10 mouse cellular contexts compared by ENCODE assay signal in genomic region chr9:30149481-30150468, GRCm38 (mm10).
DNase-seq lines count a peak whose midpoint lies in the region; ATAC-seq and TF ChIP-seq lines count a peak whose summit lies in the region.
"Had no signal": no experiment of that assay in that cellular context is flagged by ENCODE, and none has a peak within 500 bp of the region (broad histone marks: within the 10 kb centered on the region; RNA-seq: fewer than 3 reads in every experiment).

No protein-coding gene starts in this region.

- no peaks in the 10 kb centered on the region for H3K36me3 ChIP-seq in heart, embryonic 16.5 days (ENCODE audit: control insufficient read depth, insufficient read depth)
- H3K36me3 ChIP-seq in heart, adult 2 months (ENCODE audit: control insufficient read depth, insufficient read depth, low read length): no peaks in the 10 kb centered on the region
- no peaks in the 10 kb centered on the region for H3K36me3 ChIP-seq in limb, embryonic 13.5 days

- ATAC-seq in heart, embryonic 16.5 days (replicated peaks; ENCODE audit: extremely low read depth, insufficient read depth, low FRiP score): peak; percentile 28; the same call in 1 of the 2 replicates
- ATAC-seq in limb, embryonic 13.5 days (ENCODE audit: low FRiP score, low read depth): 0 out of 2 replicates have a peak, but pooled peaks have one; percentile 66
- ATAC-seq in erythroid progenitor cell, adult 5-6 weeks (replicated peaks; ENCODE audit: low FRiP score, poor library complexity, severe bottlenecking): no peak
- ATAC-seq: intestine, embryonic 16.5 days had no signal

- no peak overlapping the region for H3K4me2 ChIP-seq in heart, embryonic 16.5 days (ENCODE audit: low read depth, low read length)
- no peak overlapping the region; the same call in 1 of the 2 replicates for H3K4me2 ChIP-seq in limb, embryonic 13.5 days (replicated peaks)

- TF ChIP-seq POLR2A in heart, adult 2 months (IDR thresholded peaks at IDR 0.05; ENCODE audit: insufficient read depth, low read depth, low read length): no peak
- TF ChIP-seq POLR2A in cerebellum, adult 2 months (IDR thresholded peaks at IDR 0.05; ENCODE audit: borderline replicate concordance, insufficient read depth, low read length): no peak

- no peak overlapping the region for H3K4me3 ChIP-seq in heart, embryonic 16.5 days (ENCODE audit: low read length)
- no peak overlapping the region for H3K4me3 ChIP-seq in heart, adult 2 months
- no peak overlapping the region for H3K4me3 ChIP-seq in limb, embryonic 13.5 days
- H3K4me3 ChIP-seq in cerebellum, adult 2 months (replicated peaks; ENCODE audit: insufficient read depth, low read depth, low read length): no peak overlapping the region

- DNase-seq in heart, adult 2 months: no peak
- peak; percentile 34 for DNase-seq in embryo, embryonic 10.5 days (ENCODE audit: low spot score)
- DNase-seq in frontal cortex, postnatal 36 days (ENCODE audit: low spot score in 2 of 2): peak; percentile 45 to 61
- DNase-seq in urinary bladder, adult 2 months (ENCODE audit: low spot score): no peak
- no peak for DNase-seq in cerebellum, adult 2 months
- DNase-seq: lung, adult 2 months had no signal

- no peaks in the 10 kb centered on the region for H3K27me3 ChIP-seq in heart, embryonic 16.5 days (ENCODE audit: control insufficient read depth, insufficient read depth, low read length)
- H3K27me3 ChIP-seq in heart, adult 2 months (ENCODE audit: control insufficient read depth, insufficient read depth, low read length): no peaks in the 10 kb centered on the region
- no peaks in the 10 kb centered on the region; the same call in 1 of the 2 replicates for H3K27me3 ChIP-seq in limb, embryonic 13.5 days
- no peaks in the 10 kb centered on the region for H3K27me3 ChIP-seq in cerebellum, adult 2 months (ENCODE audit: control insufficient read depth, insufficient read depth, low read length)

- intact Hi-C loops in heart, adult 2 months (cut with DNase I): no loop called here

- no peak overlapping the region for H3K9ac ChIP-seq in heart, embryonic 16.5 days (ENCODE audit: low read length)
- no peak overlapping the region for H3K9ac ChIP-seq in heart, adult 2 months (ENCODE audit: low read depth, low read length)
- no peak overlapping the region for H3K9ac ChIP-seq in limb, embryonic 13.5 days

- TF ChIP-seq CTCF in heart, adult 2 months (IDR thresholded peaks at IDR 0.05): no peak
- TF ChIP-seq CTCF in cerebellum, adult 2 months (IDR thresholded peaks at IDR 0.05; ENCODE audit: borderline replicate concordance, insufficient read depth, low read depth, low read length): no peak

- TF ChIP-seq EP300 in heart, adult 2 months (IDR thresholded peaks at IDR 0.05; ENCODE audit: insufficient read depth, low read depth, low read length): no peak

- no peak overlapping the region for H3K27ac ChIP-seq in heart, embryonic 16.5 days (ENCODE audit: low read length)
- no peak overlapping the region for H3K27ac ChIP-seq in heart, adult 2 months
- no peak overlapping the region for H3K27ac ChIP-seq in limb, embryonic 13.5 days
- H3K27ac ChIP-seq in cerebellum, adult 2 months (ENCODE audit: insufficient read depth, low read length): no peak overlapping the region

- H3K4me1 ChIP-seq in heart, embryonic 16.5 days (ENCODE audit: control insufficient read depth, insufficient read depth, low read length): peaks cover 15% of the 10 kb centered on the region
- H3K4me1 ChIP-seq in heart, adult 2 months (ENCODE audit: control insufficient read depth, insufficient read depth, low read length): no peaks in the 10 kb centered on the region
- H3K4me1 ChIP-seq in limb, embryonic 13.5 days: peaks cover 16% of the 10 kb centered on the region
- H3K4me1 ChIP-seq in cerebellum, adult 2 months (ENCODE audit: control insufficient read depth, insufficient read depth, low read length): no peaks in the 10 kb centered on the region

- 35% methylated on average over 17 of the region's 17 CpGs for WGBS in heart, embryonic 16.5 days
- 45% methylated on average over 17 of the region's 17 CpGs for WGBS in heart, adult 2 months
- 27% methylated on average over 17 of the region's 17 CpGs for WGBS in limb, embryonic 13.5 days
- 59% methylated on average over 17 of the region's 17 CpGs for WGBS in cerebellum, adult 2 months

- H3K79me2 ChIP-seq in heart, adult 2 months (replicated peaks; ENCODE audit: control insufficient read depth, insufficient read depth, low read length): no peaks in the 10 kb centered on the region

- no peaks in the 10 kb centered on the region for H3K9me3 ChIP-seq in heart, embryonic 16.5 days (replicated peaks; ENCODE audit: control insufficient read depth, low read length)
- H3K9me3 ChIP-seq in limb, embryonic 13.5 days: no peaks in the 10 kb centered on the region

Comparison
In these comparisons a context has a peak if more than half of its experiments do, and no peak if none do; other contexts are left out.
1. DNase-seq: peak in embryo, embryonic 10.5 days (single experiment) and frontal cortex, postnatal 36 days (2 of 2); none in heart, adult 2 months (0 of 2), urinary bladder, adult 2 months (single experiment) and cerebellum, adult 2 months (0 of 2).